In the genomic region with DNA sequence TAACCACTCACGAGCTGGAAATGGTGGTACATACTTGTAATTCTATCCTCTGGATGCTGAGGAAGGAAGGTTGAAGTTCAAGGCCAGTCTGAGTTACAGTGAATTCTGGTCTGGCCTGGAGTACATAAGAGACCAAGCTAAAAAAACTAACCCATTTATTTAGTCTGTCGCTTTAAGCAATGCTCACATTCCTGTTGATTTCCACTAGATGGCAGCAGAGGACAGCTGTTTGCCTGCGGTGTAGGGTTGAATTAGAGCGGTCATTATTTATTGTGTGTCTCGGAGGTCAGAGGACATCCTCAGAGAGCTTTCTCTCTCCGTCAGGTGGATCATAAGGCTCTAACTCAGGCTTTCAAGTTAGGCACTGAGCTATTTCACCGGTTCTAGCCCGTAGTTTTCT, we compare ENCODE assay signal across 8 mouse cellular contexts. TPM values are rescaled to one million over a fixed set of nuclear protein-coding genes. Genes with fewer than 3 reads are reported as not detected.
DNase-seq lines count a peak whose midpoint lies in the region; ATAC-seq and TF ChIP-seq lines count a peak whose summit lies in the region.

No protein-coding gene starts in this region.

- DNase-seq in spleen, postnatal 36 days (ENCODE audit: low spot score in 2 of 2): peak; percentile 14 to 38
- no peak for DNase-seq in spleen, postnatal 4 days (ENCODE audit: low spot score in 2 of 2)
- DNase-seq in adrenal gland, adult 2 months: peak; percentile 50
- peak; percentile 69 for DNase-seq in embryo, embryonic 9.5 days (ENCODE audit: extremely low spot score)
- peak; percentile 92 for DNase-seq in kidney, postnatal 0 days (ENCODE audit: low spot score)
- DNase-seq in mesoderm, embryonic 11.5 days (ENCODE audit: low read depth, low spot score): peak; percentile 87
- DNase-seq in thymus, postnatal 14 days: peak; percentile 31

- no peaks in the 10 kb centered on the region for H3K36me3 ChIP-seq in heart, embryonic 14.5 days (ENCODE audit: control insufficient read depth, insufficient read depth, low read length)
- H3K36me3 ChIP-seq in kidney, postnatal 0 days (ENCODE audit: insufficient read depth, low read length): no peaks in the 10 kb centered on the region

- WGBS in heart, embryonic 14.5 days: 13% methylated on average over 8 of the region's 8 CpGs
- WGBS in kidney, postnatal 0 days: 4% methylated on average over 8 of the region's 8 CpGs

- no peak overlapping the region for H3K4me3 ChIP-seq in heart, embryonic 14.5 days (ENCODE audit: control insufficient read depth in 1 of 2, insufficient read depth in 1 of 2, low read depth in 1 of 2, low read length in 2 of 2)
- H3K4me3 ChIP-seq in kidney, postnatal 0 days (replicated peaks; ENCODE audit: low read depth, low read length): no peak overlapping the region

- TF ChIP-seq CTCF in kidney, postnatal 0 days (IDR thresholded peaks at IDR 0.05; ENCODE audit: low read depth): peak; percentile 97

- H3K9ac ChIP-seq in heart, embryonic 14.5 days (ENCODE audit: low read length): no peak overlapping the region
- H3K9ac ChIP-seq in kidney, postnatal 0 days (ENCODE audit: low read depth, low read length): no peak overlapping the region

- no peaks in the 10 kb centered on the region; the same call in 1 of the 2 replicates for H3K27me3 ChIP-seq in heart, embryonic 14.5 days (ENCODE audit: control insufficient read depth, insufficient read depth, low read length)
- no peaks in the 10 kb centered on the region for H3K27me3 ChIP-seq in kidney, postnatal 0 days (ENCODE audit: insufficient read depth, low read length)

- H3K4me1 ChIP-seq in heart, embryonic 14.5 days (ENCODE audit: control insufficient read depth in 2 of 2, insufficient read depth in 2 of 2, low read length in 2 of 2): no peaks in the 10 kb centered on the region
- H3K4me1 ChIP-seq in kidney, postnatal 0 days (replicated peaks; ENCODE audit: insufficient read depth, low read length): no peaks in the 10 kb centered on the region

- no peak overlapping the region for H3K27ac ChIP-seq in heart, embryonic 14.5 days (replicated peaks in 1 of 2; ENCODE audit: control insufficient read depth in 1 of 2, insufficient read depth in 1 of 2, low read depth in 2 of 2, low read length in 2 of 2)
- H3K27ac ChIP-seq in kidney, postnatal 0 days: no peak overlapping the region

- H3K4me2 ChIP-seq in heart, embryonic 14.5 days (ENCODE audit: low read length): 0 out of 2 replicates have a peak overlapping the region, but pooled peaks have one; percentile 14
- H3K4me2 ChIP-seq in kidney, postnatal 0 days (ENCODE audit: low read length): 0 out of 2 replicates have a peak overlapping the region, but pooled peaks have one; percentile 14

- no peak for ATAC-seq in heart, embryonic 14.5 days (ENCODE audit: insufficient number of reproducible peaks, insufficient read depth, low FRiP score, low read depth)
- peak; percentile 63; the same call in 1 of the 2 replicates for ATAC-seq in kidney, postnatal 0 days (replicated peaks; ENCODE audit: low FRiP score, low read depth)

- H3K9me3 ChIP-seq in heart, embryonic 14.5 days (ENCODE audit: control insufficient read depth, low read length): no peaks in the 10 kb centered on the region
- no peaks in the 10 kb centered on the region for H3K9me3 ChIP-seq in kidney, postnatal 0 days (replicated peaks; ENCODE audit: low read length)

RNA-seq across cellular contexts. Expression of a gene that starts 14.4 kb away (rescaled TPM):
- 100 to 1,000 TPM; 104 to 134 TPM for total RNA-seq in adrenal gland, adult 2 months (2021)
- polyA plus RNA-seq in adrenal gland, adult 2 months (2012; rRNA removed): 17.9 and 23.5 TPM in 2 replicates
- polyA plus RNA-seq in heart, embryonic 14.5 days (2014; fragmentation: Nextera tagmentation; extraction: Ambion mirVana): 32.4 and 40.0 TPM in 2 replicates
- polyA plus RNA-seq in kidney, postnatal 0 days (2015; fragmentation: Nextera tagmentation; extraction: Ambion mirVana): 78.7 and 82.0 TPM in 2 replicates

Comparison
In these comparisons a context has a peak if more than half of its experiments do, and no peak if none do; other contexts are left out.
1. DNase-seq: peak in spleen, postnatal 36 days (2 of 2), adrenal gland, adult 2 months (single experiment), embryo, embryonic 9.5 days (single experiment), kidney, postnatal 0 days (single experiment), mesoderm, embryonic 11.5 days (single experiment) and thymus, postnatal 14 days (single experiment); none in spleen, postnatal 4 days (0 of 2).